Mouse (Mus musculus) fat pad, adult 2 months (tissue): ENCODE measurements around the gene Kalrn.

Experiments
- DNase-seq: peaks from one replicate; pipeline ENCODE4 v3.0.0-alpha.2; 2011; ENCODE audit warnings: low read depth, low spot score; ENCODE audit errors: extremely low read depth

Kalrn gene

GRCm38 (mm10) chr16:34270681-34271080 lies 302.7 kb downstream of the Kalrn start:
- no peak for DNase-seq

GRCm38 (mm10) chr16:34269642-34270041 lies 303.7 kb downstream of the Kalrn start:
- DNase-seq, result peak; percentile 28

GRCm38 (mm10) chr16:34267751-34268150 lies 305.6 kb downstream of the Kalrn start:
- no peak for DNase-seq

- DNase-seq, result peak; percentile 45
These were observed 308.7 kb downstream of the Kalrn start for GRCm38 (mm10) chr16:34264671-34265070.

GRCm38 (mm10) chr16:34262731-34263460 lies 310.4 kb downstream of the Kalrn start:
- no peak for DNase-seq

- peak; percentile 33 for DNase-seq
These were observed 312.1 kb downstream of the Kalrn start for GRCm38 (mm10) chr16:34260971-34261924.

GRCm38 (mm10) chr16:34254646-34255022 lies 318.7 kb downstream of the Kalrn start:
- DNase-seq, result no peak

GRCm38 (mm10) chr16:34254002-34254645 lies 319.2 kb downstream of the Kalrn start:
- DNase-seq, result no peak

GRCm38 (mm10) chr16:34252670-34253069 lies 320.7 kb downstream of the Kalrn start:
- DNase-seq, result no peak

- DNase-seq, result no peak
These were observed 325.1 kb downstream of the Kalrn start for GRCm38 (mm10) chr16:34248256-34248655.

- no peak for DNase-seq
These were observed 331.2 kb downstream of the Kalrn start for GRCm38 (mm10) chr16:34241936-34242729.

GRCm38 (mm10) chr16:34239618-34240017 lies 333.7 kb downstream of the Kalrn start:
- no peak for DNase-seq

GRCm38 (mm10) chr16:34236898-34237611 lies 336.3 kb downstream of the Kalrn start:
- DNase-seq, result no peak

GRCm38 (mm10) chr16:34235086-34235485 lies 338.2 kb downstream of the Kalrn start:
- DNase-seq, result no peak

- no peak for DNase-seq
These were observed 341.4 kb downstream of the Kalrn start for GRCm38 (mm10) chr16:34231952-34232351.

GRCm38 (mm10) chr16:34231146-34231545 lies 342.2 kb downstream of the Kalrn start:
- no peak for DNase-seq

GRCm38 (mm10) chr16:34229350-34229749 lies 344.0 kb downstream of the Kalrn start:
- no peak for DNase-seq

GRCm38 (mm10) chr16:34228661-34229060 lies 344.7 kb downstream of the Kalrn start:
- no peak for DNase-seq

GRCm38 (mm10) chr16:34212160-34212559 lies 361.2 kb downstream of the Kalrn start:
- DNase-seq, result no peak

GRCm38 (mm10) chr16:34211243-34211642 lies 362.1 kb downstream of the Kalrn start:
- no peak for DNase-seq
